Mouse (Mus musculus) hindbrain, embryonic 11.5 days (tissue): ENCODE data around the gene Gm20661. TPM values are rescaled to one million over a fixed set of nuclear protein-coding genes. Genes with fewer than 3 reads are reported as not detected.
A peak's percentile ranks its signal among the peaks of the same experiment; 100 is the strongest.

ENCODE experiments used
- ATAC-seq: fragments of 200-750 bp; cut with Nextera tagmentation; 2 replicates; pipeline ENCODE4 v1.8.0; 2017; ENCODE audit warnings: mild to moderate bottlenecking, moderate TSS enrichment, moderate library complexity; ENCODE audit not compliant: low FRiP score
- DNase-seq: peaks from one replicate; pipeline ENCODE4 v3.0.0-alpha.2; 2015; ENCODE audit warnings: low spot score
- H3K27ac ChIP-seq: fragments of 300-500 bp; sonication (generic); 2 replicates; pipeline ENCODE4 v1.5.1; 2014; ENCODE audit warnings: mild to moderate bottlenecking, low read depth, low read length
- H3K27me3 ChIP-seq: fragments of 300-500 bp; sonication (generic); 2 replicates; pipeline ENCODE4 v1.6.1; 2014; ENCODE audit warnings: mild to moderate bottlenecking, low read length, moderate library complexity, mixed read lengths; ENCODE audit not compliant: control insufficient read depth, insufficient read depth
- H3K36me3 ChIP-seq: fragments of 300-500 bp; sonication (generic); 2 replicates; pipeline ENCODE4 v1.6.1; 2014; ENCODE audit warnings: mild to moderate bottlenecking, low read length, moderate library complexity, mixed read lengths; ENCODE audit not compliant: control insufficient read depth, insufficient read depth
- H3K4me1 ChIP-seq: fragments of 300-500 bp; sonication (generic); replicated peaks from 2 replicates; pipeline ENCODE4 v1.6.1; 2014; ENCODE audit warnings: low read length, mixed read lengths; ENCODE audit not compliant: control insufficient read depth, insufficient read depth
- H3K4me2 ChIP-seq: fragments of 300-500 bp; sonication (generic); replicated peaks from 2 replicates; pipeline ENCODE4 v1.6.1; 2014; ENCODE audit warnings: mild to moderate bottlenecking, low read depth, low read length
- H3K4me3 ChIP-seq: fragments of 300-500 bp; sonication (generic); 2 replicates; pipeline ENCODE4 v1.5.1; 2014; ENCODE audit warnings: low read depth, low read length
- H3K9ac ChIP-seq: fragments of 300-500 bp; sonication (generic); 2 replicates; pipeline ENCODE4 v1.6.1; 2014; ENCODE audit warnings: low read depth, low read length
- H3K9me3 ChIP-seq: fragments of 300-500 bp; sonication (generic); 2 replicates; pipeline ENCODE4 v1.6.1; 2016; ENCODE audit warnings: low read length; ENCODE audit not compliant: control insufficient read depth
- WGBS: fragments of 180-500 bp; shearing (Covaris S2); extraction: QIAGEN DNeasy Blood & Tissue Kit; methylation state at CpG from one replicate; pipeline ENCODE4 v1.1.7; 2014; 5-methylcytosine and 5-hydroxymethylcytosine counted together
- polyA plus RNA-seq: library from polyadenylated mRNA; unstranded; fragments of >200 nt; fragmentation: Nextera tagmentation; extraction: Ambion mirVana; gene quantifications from 2 replicates; pipeline ENCODE4 v1.2.1, GENCODE M21; 2014

Gm20661 gene
- polyA plus RNA-seq, 1 experiment from 2014 or later: 1.8 TPM

- H3K9ac ChIP-seq: peak within 1 kb of the TSS; percentile 64
- peaks cover 6% of the 10 kb centered on the region; the same call in 1 of the 2 replicates for H3K4me1 ChIP-seq
- no peaks in the 10 kb centered on the region for H3K27me3 ChIP-seq
- peak within 1 kb of the TSS; percentile 78 for H3K4me2 ChIP-seq
- 88% methylated on average over 10 of the region's 10 CpGs for WGBS
- ATAC-seq (no peak), DNase-seq (no peak)
- H3K9me3 ChIP-seq: no peaks in the 10 kb centered on the region
- H3K36me3 ChIP-seq: no peaks in the 10 kb centered on the region
- H3K4me3 ChIP-seq: peak within 1 kb of the TSS; percentile 72
- H3K27ac ChIP-seq: no peak within 1 kb of the TSS; the same call in 1 of the 2 replicates
Measured at GRCm38 (mm10) chr9:107949922-107950235, 33.0 kb upstream of the Gm20661 start, which contains the start of gene Traip. Gene Traip, plus strand, starts transcription at chr9:107950136.

- Histone ChIP-seq H3K27ac (no peak overlapping the region; the same call in 1 of the 2 replicates), H3K4me3 (peak overlapping the region; percentile 72), H3K9me3 (no peaks in the 10 kb centered on the region), H3K36me3 (no peaks in the 10 kb centered on the region), H3K4me1 (peaks cover 6% of the 10 kb centered on the region; the same call in 1 of the 2 replicates), H3K27me3 (no peaks in the 10 kb centered on the region), H3K4me2 (peak overlapping the region; percentile 78), H3K9ac (peak overlapping the region; percentile 64)
- 18% methylated on average over 45 of the region's 45 CpGs for whole genome bisulfite sequencing
- ATAC-seq (peak; percentile 95), DNase-seq (peak; percentile 95)
Measured at GRCm38 (mm10) chr9:107950460-107951355, 32.1 kb upstream of the Gm20661 start.

GRCm38 (mm10) chr9:107955613-107956289 is 27.1 kb upstream of the Gm20661 start:
- ATAC-seq: no peak
- H3K4me3 ChIP-seq: no peak overlapping the region
- no peak overlapping the region for H3K27ac ChIP-seq
- 86% methylated on average over 6 of the region's 6 CpGs for WGBS
- no peaks in the 10 kb centered on the region for H3K27me3 ChIP-seq
- H3K4me1 ChIP-seq: peaks cover 6% of the 10 kb centered on the region; the same call in 1 of the 2 replicates
- no peak overlapping the region for H3K4me2 ChIP-seq
- H3K9me3 ChIP-seq: no peaks in the 10 kb centered on the region
- no peaks in the 10 kb centered on the region for H3K36me3 ChIP-seq
- DNase-seq: no peak
- H3K9ac ChIP-seq: no peak overlapping the region

- Histone ChIP-seq H3K4me1 (no peaks in the 10 kb centered on the region), H3K9ac (no peak overlapping the region), H3K27ac (no peak overlapping the region), H3K4me2 (no peak overlapping the region), H3K36me3 (no peaks in the 10 kb centered on the region; the same call in 1 of the 2 replicates), H3K27me3 (no peaks in the 10 kb centered on the region), H3K4me3 (no peak overlapping the region), H3K9me3 (no peaks in the 10 kb centered on the region)
- 37% methylated on average over 6 of the region's 6 CpGs for WGBS
- ATAC-seq (no peak), DNase-seq (no peak)
Measured at GRCm38 (mm10) chr9:107957141-107957540, 25.7 kb upstream of the Gm20661 start.

- Histone ChIP-seq H3K9ac (no peak overlapping the region), H3K4me1 (no peaks in the 10 kb centered on the region), H3K4me2 (no peak overlapping the region), H3K27ac (no peak overlapping the region), H3K27me3 (no peaks in the 10 kb centered on the region), H3K4me3 (no peak overlapping the region), H3K36me3 (no peaks in the 10 kb centered on the region; the same call in 1 of the 2 replicates), H3K9me3 (no peaks in the 10 kb centered on the region)
- WGBS: 71% methylated on average over 6 of the region's 6 CpGs
- DNase-seq: no peak
- ATAC-seq: no peak
Measured at GRCm38 (mm10) chr9:107959896-107960295, 23.0 kb upstream of the Gm20661 start.

- ATAC-seq: no peak
- peak; percentile 14 for DNase-seq
- Histone ChIP-seq H3K9me3 (no peaks in the 10 kb centered on the region), H3K27ac (no peak overlapping the region), H3K27me3 (no peaks in the 10 kb centered on the region), H3K9ac (no peak overlapping the region), H3K36me3 (no peaks in the 10 kb centered on the region; the same call in 1 of the 2 replicates), H3K4me3 (no peak overlapping the region), H3K4me2 (no peak overlapping the region), H3K4me1 (no peaks in the 10 kb centered on the region)
- WGBS: 81% methylated on average over 4 of the region's 4 CpGs
Measured at GRCm38 (mm10) chr9:107960928-107961327, 21.9 kb upstream of the Gm20661 start.

GRCm38 (mm10) chr9:107961351-107961762 is 21.5 kb upstream of the Gm20661 start:
- DNase-seq: peak; percentile 21
- Histone ChIP-seq H3K4me2 (no peak overlapping the region), H3K27ac (no peak overlapping the region), H3K9ac (no peak overlapping the region), H3K36me3 (no peaks in the 10 kb centered on the region; the same call in 1 of the 2 replicates), H3K4me3 (no peak overlapping the region), H3K27me3 (no peaks in the 10 kb centered on the region), H3K4me1 (no peaks in the 10 kb centered on the region), H3K9me3 (no peaks in the 10 kb centered on the region)
- ATAC-seq: no peak
- WGBS: 78% methylated on average over 10 of the region's 10 CpGs

GRCm38 (mm10) chr9:107961881-107962280 is 21.0 kb upstream of the Gm20661 start:
- DNase-seq (peak; percentile 41), ATAC-seq (no peak)
- no peaks in the 10 kb centered on the region for H3K4me1 ChIP-seq
- no peaks in the 10 kb centered on the region for H3K9me3 ChIP-seq
- WGBS: 63% methylated on average over 5 of the region's 5 CpGs
- no peaks in the 10 kb centered on the region for H3K27me3 ChIP-seq
- no peaks in the 10 kb centered on the region; the same call in 1 of the 2 replicates for H3K36me3 ChIP-seq
- no peak overlapping the region for H3K4me2 ChIP-seq
- H3K9ac ChIP-seq: no peak overlapping the region
- no peak overlapping the region for H3K27ac ChIP-seq
- no peak overlapping the region for H3K4me3 ChIP-seq
